Mouse (Mus musculus) midbrain, embryonic 13.5 days (tissue): ENCODE measurements around the gene Ranbp2. TPM values are rescaled to one million over a fixed set of nuclear protein-coding genes. Genes with fewer than 3 reads are reported as not detected.
A peak's percentile ranks its signal among the peaks of the same experiment; 100 is the strongest.
"Not testable (repeated sequence)": the region's sequence is repeated elsewhere in the genome, so short reads cannot be mapped to it uniquely, and the experiment has no call there.

Experiments used
- ATAC-seq: fragments of 200-750 bp; cut with Nextera tagmentation; 2 replicates; pipeline ENCODE4 v1.8.0; 2017; ENCODE audit warnings: mild to moderate bottlenecking, moderate TSS enrichment, moderate library complexity
- H3K27ac ChIP-seq: fragments of 300-500 bp; sonication (generic); 2 replicates; pipeline ENCODE4 v1.5.1; 2015; ENCODE audit warnings: inconsistent platforms, mild to moderate bottlenecking, moderate library complexity
- H3K27me3 ChIP-seq: fragments of 300-500 bp; sonication (generic); 2 replicates; pipeline ENCODE4 v1.6.1; 2015; ENCODE audit warnings: mild to moderate bottlenecking, inconsistent platforms
- H3K36me3 ChIP-seq: fragments of 300-500 bp; sonication (generic); 2 replicates; pipeline ENCODE4 v1.6.1; 2015; ENCODE audit warnings: mild to moderate bottlenecking, inconsistent platforms
- H3K4me1 ChIP-seq: fragments of 300-500 bp; sonication (generic); replicated peaks from 2 replicates; pipeline ENCODE4 v1.6.1; 2015; ENCODE audit warnings: inconsistent platforms
- H3K4me2 ChIP-seq: fragments of 300-500 bp; sonication (generic); replicated peaks from 2 replicates; pipeline ENCODE4 v1.6.1; 2015; ENCODE audit warnings: moderate library complexity, mild to moderate bottlenecking, inconsistent platforms
- H3K4me3 ChIP-seq: fragments of 300-500 bp; sonication (generic); replicated peaks from 2 replicates; pipeline ENCODE4 v1.5.1; 2015; ENCODE audit warnings: mild to moderate bottlenecking, inconsistent platforms
- H3K9ac ChIP-seq: fragments of 300-500 bp; sonication (generic); replicated peaks from 2 replicates; pipeline ENCODE4 v1.6.1; 2015; ENCODE audit warnings: mild to moderate bottlenecking, inconsistent platforms
- H3K9me3 ChIP-seq: fragments of 300-500 bp; sonication (generic); 2 replicates; pipeline ENCODE4 v1.6.1; 2016; ENCODE audit warnings: mild to moderate bottlenecking, inconsistent platforms
- WGBS: fragments of 180-500 bp; shearing (Covaris S2); methylation state at CpG from one replicate; pipeline ENCODE4 v1.1.7; 2015; 5-methylcytosine and 5-hydroxymethylcytosine counted together
- polyA plus RNA-seq: library from polyadenylated mRNA; unstranded; fragments of >200 nt; fragmentation: Nextera tagmentation; extraction: Ambion mirVana; gene quantifications from 2 replicates; pipeline ENCODE4 v1.2.1, GENCODE M21; 2015

Gene Ranbp2
- polyA plus RNA-seq, 1 experiment from 2014 or later: 22.0 TPM

DNA sequence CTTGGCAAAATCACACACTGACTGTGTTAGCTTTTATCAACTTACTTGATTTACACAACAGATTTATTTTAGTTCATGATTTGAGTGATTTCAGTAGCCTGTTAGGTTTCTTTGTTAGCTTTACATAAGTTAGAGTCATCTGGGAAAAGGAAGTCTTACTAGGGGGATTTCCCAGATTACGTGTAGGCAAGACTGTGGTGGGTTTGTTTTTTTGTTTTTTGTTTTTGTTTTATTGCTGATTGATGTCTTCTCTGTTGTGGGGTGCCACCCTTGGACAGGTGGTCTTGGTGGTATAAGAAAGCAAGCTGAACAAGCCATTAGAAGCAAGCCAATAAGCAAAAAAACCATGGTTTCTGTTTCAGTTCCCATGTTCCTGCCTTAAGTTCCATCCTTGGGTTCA is 82.6 kb downstream of the Ranbp2 start:
- H3K4me2 ChIP-seq: no peak overlapping the region

DNA sequence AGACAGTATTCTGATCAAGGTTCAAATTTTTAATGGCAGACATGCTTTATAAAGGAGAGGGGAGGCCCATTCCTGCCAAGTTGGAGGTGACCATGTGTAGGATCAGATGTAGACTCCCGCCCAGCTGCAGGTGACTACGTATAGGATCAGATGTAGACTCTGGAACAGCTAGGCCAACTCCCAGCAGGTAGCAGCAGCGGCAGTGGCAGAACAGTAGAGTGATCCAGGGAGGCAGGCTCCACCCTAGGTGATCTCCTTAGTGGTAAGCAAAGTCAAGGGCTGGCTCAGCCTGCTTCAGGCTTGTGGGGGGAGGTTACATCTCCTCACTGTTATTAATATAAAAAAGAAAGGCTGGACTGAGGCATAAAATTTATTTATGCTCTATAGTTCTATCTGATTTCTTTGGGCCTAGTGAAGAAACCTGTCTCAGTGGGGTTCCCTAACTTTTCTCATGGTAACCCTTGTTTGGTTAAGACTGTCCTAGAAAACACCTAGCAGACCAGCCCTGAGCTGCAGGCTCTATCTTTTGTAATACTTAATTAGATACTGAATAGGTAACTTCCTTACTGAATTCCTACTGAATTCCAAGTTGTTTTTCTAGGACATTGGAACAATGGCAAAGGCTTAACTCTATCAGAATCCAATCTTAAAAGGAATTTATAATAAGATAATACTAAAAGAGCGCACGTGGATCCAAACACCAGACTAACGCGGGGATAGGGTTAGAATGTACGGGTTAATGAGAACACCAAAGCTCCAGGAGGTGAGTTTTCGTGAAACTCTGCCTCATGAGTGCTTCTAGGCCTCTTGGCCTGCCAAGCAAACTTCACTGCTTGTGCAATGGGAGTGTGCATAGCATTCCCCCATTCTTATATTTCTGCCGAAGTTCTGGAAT is 84.4 kb downstream of the Ranbp2 start:
- H3K4me2 ChIP-seq: no peak overlapping the region
- H3K27ac ChIP-seq: no peak overlapping the region
- peaks cover 9% of the 10 kb centered on the region; the same call in 1 of the 2 replicates for H3K9me3 ChIP-seq
- no peak overlapping the region for H3K9ac ChIP-seq
- no peak for ATAC-seq
- no peaks in the 10 kb centered on the region for H3K27me3 ChIP-seq
- peaks cover 39% of the 10 kb centered on the region for H3K36me3 ChIP-seq
- H3K4me3 ChIP-seq: no peak overlapping the region
- WGBS: 85% methylated on average over 10 of the region's 10 CpGs
- H3K4me1 ChIP-seq: no peaks in the 10 kb centered on the region

More for the DNA sequence above, 82.6 kb downstream of the Ranbp2 start:
- 90% methylated on average over 1 of the region's 1 CpGs for WGBS
- no peak for ATAC-seq
- Histone ChIP-seq H3K4me3 (no peak overlapping the region), H3K9ac (no peak overlapping the region), H3K27ac (no peak overlapping the region), H3K27me3 (no peaks in the 10 kb centered on the region), H3K4me1 (no peaks in the 10 kb centered on the region), H3K36me3 (peaks cover 34% of the 10 kb centered on the region), H3K9me3 (peaks cover 9% of the 10 kb centered on the region; the same call in 1 of the 2 replicates)

DNA sequence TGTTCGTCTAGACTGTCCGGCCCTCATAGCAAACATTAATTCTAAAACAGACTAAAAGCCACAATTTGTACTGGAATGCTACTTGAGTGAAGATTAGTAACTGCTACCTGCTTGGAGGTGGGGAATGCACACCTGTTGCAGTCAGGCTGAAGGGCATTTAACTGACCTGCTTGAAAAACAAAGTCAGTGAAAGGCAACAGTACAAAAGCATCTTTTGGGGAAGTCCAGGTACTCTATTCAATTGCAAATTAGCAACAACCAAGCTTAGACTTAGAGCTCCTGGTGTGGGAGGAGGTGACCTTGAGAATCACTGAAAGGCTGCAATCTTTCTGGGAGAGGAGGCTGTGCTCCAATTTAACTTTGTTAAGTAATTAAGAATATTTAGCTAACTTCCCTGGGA is 85.5 kb downstream of the Ranbp2 start:
- Histone ChIP-seq H3K4me1 (no peaks in the 10 kb centered on the region), H3K27me3 (no peaks in the 10 kb centered on the region), H3K9ac (no peak overlapping the region), H3K9me3 (peaks cover 9% of the 10 kb centered on the region; the same call in 1 of the 2 replicates), H3K27ac (no peak overlapping the region), H3K36me3 (peaks cover 39% of the 10 kb centered on the region), H3K4me2 (no peak overlapping the region), H3K4me3 (no peak overlapping the region)
- 96% methylated on average over 2 of the region's 2 CpGs for WGBS
- no peak for ATAC-seq

DNA sequence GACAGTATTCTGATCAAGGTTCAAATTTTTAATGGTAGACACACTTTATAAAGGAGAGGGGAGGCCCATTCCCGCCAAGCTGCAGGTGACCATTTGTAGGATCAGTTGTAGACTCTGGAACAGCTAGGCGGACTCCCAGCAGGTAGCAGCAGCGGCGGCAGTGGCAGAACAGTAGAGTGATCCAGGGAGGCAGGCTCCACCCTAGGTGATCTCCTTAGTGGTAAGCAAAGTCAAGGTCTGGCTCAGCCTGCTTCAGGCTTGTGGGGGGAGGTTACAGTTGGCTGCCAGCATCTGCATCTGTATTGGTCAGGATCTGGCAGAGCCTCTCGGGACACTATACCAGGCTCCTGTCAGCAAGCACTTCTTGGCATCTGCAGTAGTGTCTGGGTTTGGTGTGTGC is 89.6 kb downstream of the Ranbp2 start:
- not testable (repeated sequence) for H3K9ac ChIP-seq, H3K27me3 ChIP-seq, H3K4me1 ChIP-seq, H3K4me2 ChIP-seq, H3K9me3 ChIP-seq, H3K4me3 ChIP-seq, H3K27ac ChIP-seq, ATAC-seq
- 74% methylated on average over 5 of the region's 5 CpGs for WGBS
- peaks cover 19% of the 10 kb centered on the region for H3K36me3 ChIP-seq

DNA sequence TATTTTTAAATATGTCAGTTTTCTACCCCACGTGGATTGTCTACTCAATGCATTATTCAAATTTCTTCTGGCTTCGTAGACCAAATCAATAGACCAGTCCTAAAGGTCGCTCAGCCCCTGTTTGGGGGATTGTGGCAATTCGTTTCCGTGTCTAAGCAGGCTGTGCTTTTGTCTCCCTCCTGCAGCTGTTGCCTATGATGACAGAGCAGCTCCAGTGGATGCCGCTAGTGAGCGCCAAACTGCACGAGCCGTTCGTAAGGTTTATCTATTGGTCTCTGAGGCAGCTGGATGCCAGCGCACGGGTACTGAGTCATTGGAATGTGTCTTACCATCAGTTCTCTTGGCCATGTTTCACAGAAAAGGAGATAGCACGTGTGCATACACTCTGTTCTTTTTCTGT is 93.9 kb downstream of the Ranbp2 start:
- H3K4me3 ChIP-seq: no peak overlapping the region
- peak; percentile 43; the same call in 1 of the 2 replicates for ATAC-seq
- no peaks in the 10 kb centered on the region for H3K9me3 ChIP-seq
- peaks cover 14% of the 10 kb centered on the region for H3K36me3 ChIP-seq
- H3K4me1 ChIP-seq: no peaks in the 10 kb centered on the region
- no peak overlapping the region for H3K4me2 ChIP-seq
- H3K27me3 ChIP-seq: no peaks in the 10 kb centered on the region
- H3K9ac ChIP-seq: no peak overlapping the region
- WGBS: 38% methylated on average over 13 of the region's 13 CpGs
- H3K27ac ChIP-seq: no peak overlapping the region

Other genes starting within 250 kb of the Ranbp2 start
- gene AW822073, start 222.0 kb upstream of the Ranbp2 start, polyA plus RNA-seq: not detected in 2 replicates
- not detected in 2 replicates for gene Duxf3, start 214.2 kb upstream of the Ranbp2 start, polyA plus RNA-seq
- gene Gm4981, start 210.2 kb upstream of the Ranbp2 start, polyA plus RNA-seq: not detected in 2 replicates
- gene Gcc2, start 191.4 kb upstream of the Ranbp2 start, polyA plus RNA-seq: 92.3 and 97.7 TPM in 2 replicates
- gene Lims1, start 123.5 kb upstream of the Ranbp2 start, polyA plus RNA-seq: 62.1 and 65.6 TPM in 2 replicates
- 10.5 and 10.8 TPM in 2 replicates for gene Ccdc138, start 51.0 kb downstream of the Ranbp2 start, polyA plus RNA-seq
- 0.17 and 0.27 TPM in 2 replicates for gene Edar, start 228.7 kb downstream of the Ranbp2 start, polyA plus RNA-seq